Mouse (Mus musculus): ENCODE measurements around the gene Stoml2. TPM values are rescaled to one million over a fixed set of nuclear protein-coding genes. Genes with fewer than 3 reads are reported as not detected.

Stoml2 gene
- total RNA-seq, 1 experiment = 279 TPM

DNA sequence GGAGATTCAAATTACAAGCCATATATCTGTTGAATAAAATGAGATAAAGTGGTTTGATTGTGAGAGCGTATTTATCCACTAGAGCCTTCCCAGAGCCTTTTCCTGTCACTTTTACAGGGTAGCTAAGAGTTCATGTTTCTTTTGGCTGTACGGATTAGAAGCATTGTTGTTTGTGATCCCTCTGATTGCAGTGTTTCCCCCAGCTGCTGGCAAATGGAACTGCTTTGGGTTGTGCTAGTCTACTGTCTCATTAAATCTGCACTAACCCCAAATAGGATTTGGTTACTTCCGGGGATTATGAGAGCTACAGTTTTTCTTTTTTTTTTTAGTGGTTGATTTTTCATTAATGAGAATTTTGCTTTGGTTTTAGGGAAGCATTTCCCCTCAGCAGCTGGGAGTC, 28.8 kb upstream of the Stoml2 start:
- Histone ChIP-seq H3K4me3 (ENCODE audit: insufficient read depth in 1 of 2, low read depth in 1 of 2, low read length in 2 of 2, poor library complexity in 1 of 2, severe bottlenecking in 1 of 2) (no peak overlapping the region), H3K9me3 (ENCODE audit: control insufficient read depth, insufficient read depth, low read depth, low read length) (no peaks in the 10 kb centered on the region), H3K27ac (ENCODE audit: insufficient read depth, low read depth, low read length, poor library complexity, severe bottlenecking) (no peak overlapping the region), H3K9ac (ENCODE audit: insufficient read depth, low read depth, low read length, poor library complexity, severe bottlenecking) (no peak overlapping the region), H3K4me1 (ENCODE audit: control insufficient read depth in 2 of 2, insufficient read depth in 2 of 2, low read length in 2 of 2, poor library complexity in 1 of 2) (peaks cover 0 to 2% of the 10 kb centered on the region in 2 experiments; a peak in 1 of 4 replicates), H3K36me3 (ENCODE audit: control insufficient read depth, insufficient read depth, low read length, poor library complexity, severe bottlenecking) (no peaks in the 10 kb centered on the region)
- DNase-seq (ENCODE audit: low read depth, low spot score) = no peak
- in situ Hi-C loops (cut with MboI; ENCODE audit: low sequenced_read_pairs in 2 of 2, unreplicated experiment in 2 of 2) = no loop called here
- TF ChIP-seq CHD2 (IDR thresholded peaks at IDR 0.05; ENCODE audit: low read depth, low read length) (no peak), ZNF384 (IDR thresholded peaks at IDR 0.05; ENCODE audit: low read depth, low read length) (no peak), HCFC1 (IDR thresholded peaks at IDR 0.05; ENCODE audit: borderline replicate concordance, insufficient read depth, low read length) (no peak), ZC3H11A (IDR thresholded peaks at IDR 0.05; ENCODE audit: borderline replicate concordance, low read depth, low read length) (no peak)

DNA sequence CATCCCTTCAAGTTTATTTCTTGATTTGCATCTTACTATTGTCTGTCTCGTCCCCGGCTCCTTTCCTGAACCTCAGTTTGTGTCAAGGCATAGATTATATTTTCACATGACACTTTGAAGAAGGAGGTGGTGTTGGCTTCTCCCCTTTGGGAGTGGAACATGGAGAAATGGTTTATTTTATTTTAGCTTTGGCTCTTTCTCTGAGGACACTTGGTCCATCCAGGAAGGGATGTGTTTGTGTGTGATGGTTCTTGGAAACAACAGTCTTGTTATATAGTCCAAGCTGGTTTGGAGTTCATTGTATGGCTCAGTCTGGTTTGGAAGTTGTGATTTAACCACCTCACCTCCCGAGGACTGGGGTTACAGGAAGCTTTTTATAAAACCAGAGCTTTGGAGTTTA, 28.2 kb upstream of the Stoml2 start:
- peak overlapping the region; percentile 75 to 97 for H3K4me3 ChIP-seq (ENCODE audit: insufficient read depth in 1 of 2, low read depth in 1 of 2, low read length in 2 of 2, poor library complexity in 1 of 2, severe bottlenecking in 1 of 2)
- in situ Hi-C loops (cut with MboI; ENCODE audit: low sequenced_read_pairs in 2 of 2, unreplicated experiment in 2 of 2) = no loop called here
- H3K4me1 ChIP-seq (ENCODE audit: control insufficient read depth in 2 of 2, insufficient read depth in 2 of 2, low read length in 2 of 2, poor library complexity in 1 of 2) = peaks cover 0 to 2% of the 10 kb centered on the region in 2 experiments; a peak in 1 of 4 replicates
- no peak overlapping the region for H3K27ac ChIP-seq (ENCODE audit: insufficient read depth, low read depth, low read length, poor library complexity, severe bottlenecking)
- no peaks in the 10 kb centered on the region for H3K36me3 ChIP-seq (ENCODE audit: control insufficient read depth, insufficient read depth, low read length, poor library complexity, severe bottlenecking)
- TF ChIP-seq ZNF384 (IDR thresholded peaks at IDR 0.05; ENCODE audit: low read depth, low read length) (no peak), CHD2 (IDR thresholded peaks at IDR 0.05; ENCODE audit: low read depth, low read length) (no peak), MAFK (IDR thresholded peaks at IDR 0.05; ENCODE audit: insufficient read depth, low read depth, low read length) (no peak), HCFC1 (IDR thresholded peaks at IDR 0.05; ENCODE audit: borderline replicate concordance, insufficient read depth, low read length) (no peak), ZC3H11A (IDR thresholded peaks at IDR 0.05; ENCODE audit: borderline replicate concordance, low read depth, low read length) (no peak)
- H3K9me3 ChIP-seq (ENCODE audit: control insufficient read depth, insufficient read depth, low read depth, low read length) = no peaks in the 10 kb centered on the region
- 0 out of 2 replicates have a peak overlapping the region, but pooled peaks have one; percentile 79 for H3K9ac ChIP-seq (ENCODE audit: insufficient read depth, low read depth, low read length, poor library complexity, severe bottlenecking)
- DNase-seq (ENCODE audit: low read depth, low spot score) = no peak

DNA sequence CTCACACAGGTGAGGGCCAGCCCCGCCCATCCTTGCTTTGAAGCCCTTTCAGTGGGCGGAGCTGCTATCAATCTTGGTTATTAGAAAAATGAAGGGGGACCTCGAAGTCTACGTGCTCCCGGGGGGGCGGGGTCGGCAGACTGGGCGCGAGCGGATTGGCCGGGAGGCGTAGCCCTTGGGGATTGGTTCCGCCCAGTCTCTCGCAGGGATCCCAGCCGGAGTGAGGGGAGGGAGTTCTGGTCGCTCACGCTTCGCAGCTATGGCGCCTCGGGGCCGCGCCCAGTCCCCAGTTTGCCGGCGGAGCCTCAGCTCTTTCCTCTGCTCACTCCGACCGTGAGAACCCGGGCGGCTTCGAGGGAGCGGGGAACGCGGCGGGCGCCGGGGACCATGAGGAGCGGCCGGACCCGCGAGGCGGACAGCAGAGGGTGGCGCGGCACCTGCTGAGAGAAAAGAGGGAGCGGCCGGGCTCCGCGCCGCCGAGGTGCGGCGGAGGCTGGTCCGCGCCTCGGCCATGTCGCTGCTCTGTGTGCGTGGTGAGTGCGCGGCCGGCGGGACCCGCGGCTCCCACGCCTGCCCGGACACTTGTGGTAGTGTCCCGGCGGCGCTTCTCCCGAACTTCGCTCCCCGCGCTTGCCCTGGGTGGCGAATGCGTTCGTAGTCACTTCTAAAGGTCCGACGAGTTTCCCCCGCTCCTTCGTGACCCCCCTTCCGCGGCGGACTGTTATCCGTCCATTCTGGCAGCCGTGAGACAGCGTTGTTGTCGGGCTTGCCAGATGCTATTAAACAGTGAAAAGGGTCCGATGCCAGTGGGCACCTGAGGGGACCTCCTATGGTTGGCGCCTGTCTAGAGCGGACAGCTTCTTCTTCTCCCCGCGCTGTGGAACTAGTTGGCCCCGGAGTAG, 27.5 kb upstream of the Stoml2 start, which contains the start of gene Unc13b:
TSS of gene Unc13b (plus strand) at position 201 of the 902 bp plus-strand sequence.
- H3K4me1 ChIP-seq (ENCODE audit: control insufficient read depth in 2 of 2, insufficient read depth in 2 of 2, low read length in 2 of 2, poor library complexity in 1 of 2) = peaks cover 0 to 2% of the 10 kb centered on the region in 2 experiments; a peak in 1 of 4 replicates
- H3K9ac ChIP-seq (ENCODE audit: insufficient read depth, low read depth, low read length, poor library complexity, severe bottlenecking) = peak within 1 kb of the TSS; percentile 79
- no peaks in the 10 kb centered on the region for H3K36me3 ChIP-seq (ENCODE audit: control insufficient read depth, insufficient read depth, low read length, poor library complexity, severe bottlenecking)
- peak; percentile 90 for DNase-seq (ENCODE audit: low read depth, low spot score)
- no peak for TF ChIP-seq ZC3H11A (IDR thresholded peaks at IDR 0.05; ENCODE audit: borderline replicate concordance, low read depth, low read length)
- TF ChIP-seq CHD2 (IDR thresholded peaks at IDR 0.05; ENCODE audit: low read depth, low read length) = no peak
- no peak for TF ChIP-seq MAFK (IDR thresholded peaks at IDR 0.05; ENCODE audit: insufficient read depth, low read depth, low read length)
- TF ChIP-seq HCFC1 (IDR thresholded peaks at IDR 0.05; ENCODE audit: borderline replicate concordance, insufficient read depth, low read length) = no peak
- in situ Hi-C loops (cut with MboI; ENCODE audit: low sequenced_read_pairs in 2 of 2, unreplicated experiment in 2 of 2) = no loop called here
- no peaks in the 10 kb centered on the region for H3K9me3 ChIP-seq (ENCODE audit: control insufficient read depth, insufficient read depth, low read depth, low read length)
- H3K27ac ChIP-seq (ENCODE audit: insufficient read depth, low read depth, low read length, poor library complexity, severe bottlenecking) = no peak within 1 kb of the TSS
- H3K4me3 ChIP-seq (ENCODE audit: insufficient read depth in 1 of 2, low read depth in 1 of 2, low read length in 2 of 2, poor library complexity in 1 of 2, severe bottlenecking in 1 of 2) = peak within 1 kb of the TSS; percentile 75 to 97

DNA sequence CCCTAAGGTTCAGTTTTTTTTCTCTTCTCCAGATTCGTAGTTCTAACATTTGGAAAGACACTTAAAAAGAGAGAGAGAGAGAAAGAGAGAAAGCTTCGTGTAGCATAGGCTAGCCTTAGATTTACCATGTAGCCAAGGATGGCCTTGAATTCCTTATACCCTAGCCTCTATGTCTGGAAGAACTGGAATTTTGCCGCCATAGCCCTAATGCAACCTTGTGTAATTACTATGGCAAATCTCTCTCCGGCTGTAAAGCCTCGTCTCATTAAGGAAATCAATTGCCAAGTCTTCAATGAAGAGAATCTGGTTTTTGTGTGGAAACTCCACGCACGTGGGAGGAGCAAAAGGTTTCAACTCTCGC, 26.9 kb upstream of the Stoml2 start:
- TF ChIP-seq ZNF384 (IDR thresholded peaks at IDR 0.05; ENCODE audit: low read depth, low read length) = no peak
- TF ChIP-seq CHD2 (IDR thresholded peaks at IDR 0.05; ENCODE audit: low read depth, low read length) = no peak
- no peak for TF ChIP-seq MAFK (IDR thresholded peaks at IDR 0.05; ENCODE audit: insufficient read depth, low read depth, low read length)
- no peak for TF ChIP-seq HCFC1 (IDR thresholded peaks at IDR 0.05; ENCODE audit: borderline replicate concordance, insufficient read depth, low read length)
- TF ChIP-seq ZC3H11A (IDR thresholded peaks at IDR 0.05; ENCODE audit: borderline replicate concordance, low read depth, low read length) = no peak
- no peaks in the 10 kb centered on the region for H3K36me3 ChIP-seq (ENCODE audit: control insufficient read depth, insufficient read depth, low read length, poor library complexity, severe bottlenecking)
- H3K4me3 ChIP-seq (ENCODE audit: insufficient read depth in 1 of 2, low read depth in 1 of 2, low read length in 2 of 2, poor library complexity in 1 of 2, severe bottlenecking in 1 of 2) = peak overlapping the region; percentile 8 to 97; a peak in 2 of 4 replicates
- H3K27ac ChIP-seq (ENCODE audit: insufficient read depth, low read depth, low read length, poor library complexity, severe bottlenecking) = no peak overlapping the region
- no peak overlapping the region for H3K9ac ChIP-seq (ENCODE audit: insufficient read depth, low read depth, low read length, poor library complexity, severe bottlenecking)
- H3K9me3 ChIP-seq (ENCODE audit: control insufficient read depth, insufficient read depth, low read depth, low read length) = no peaks in the 10 kb centered on the region
- DNase-seq (ENCODE audit: low read depth, low spot score) = no peak
- peaks cover 0 to 2% of the 10 kb centered on the region in 2 experiments; a peak in 1 of 4 replicates for H3K4me1 ChIP-seq (ENCODE audit: control insufficient read depth in 2 of 2, insufficient read depth in 2 of 2, low read length in 2 of 2, poor library complexity in 1 of 2)
- in situ Hi-C loops (cut with MboI; ENCODE audit: low sequenced_read_pairs in 2 of 2, unreplicated experiment in 2 of 2) = no loop called here
